Mouse (Mus musculus) CH12.LX (cell line): ENCODE results near the gene Cdk2ap2. TPM values are rescaled to one million over a fixed set of nuclear protein-coding genes. Genes with fewer than 3 reads are reported as not detected.

ENCODE experiments used
- DNase-seq: peaks from one replicate; pipeline ENCODE4 v3.0.0-alpha.2; 2013; ENCODE audit errors: extremely low read depth
- H3K27ac ChIP-seq: 2 replicates; pipeline ENCODE4 v1.5.1; 2012; ENCODE audit warnings: low read depth, mild to moderate bottlenecking, control low read depth, moderate library complexity; ENCODE audit not compliant: insufficient read depth
- H3K27me3 ChIP-seq: replicated peaks from 2 replicates; pipeline ENCODE3; 2012; ENCODE audit warnings: inconsistent platforms
- H3K36me3 ChIP-seq, 2 experiments: replicated peaks in 1 of 2; 2 replicates each; pipeline versions ENCODE3 to v1.6.1; 2012; ENCODE audit warnings: inconsistent platforms in 1 of 2, low read length in 1 of 2, mild to moderate bottlenecking in 1 of 2, mixed read lengths in 1 of 2, moderate library complexity in 1 of 2; ENCODE audit not compliant: control insufficient read depth in 1 of 2, insufficient read depth in 1 of 2
- H3K4me1 ChIP-seq, 2 experiments: 2 replicates each; pipeline ENCODE4 v1.6.1; 2012; ENCODE audit warnings: inconsistent platforms in 1 of 2, moderate library complexity in 1 of 2; ENCODE audit not compliant: insufficient read depth in 2 of 2, control insufficient read depth in 1 of 2
- H3K4me2 ChIP-seq: 2 replicates; pipeline ENCODE4 v1.6.1; 2012; ENCODE audit warnings: low read depth, mild to moderate bottlenecking, control low read depth; ENCODE audit not compliant: poor library complexity, insufficient read depth, severe bottlenecking
- H3K4me3 ChIP-seq, 3 experiments: fragments of 150-350 bp in 1 of 3; sonication (generic) in 1 of 3; replicated peaks in 1 of 3; 2 replicates each; pipeline versions ENCODE3 to v1.5.1; 2011 to 2012; ENCODE audit warnings: low read depth in 2 of 3, low read length in 2 of 3, mild to moderate bottlenecking in 2 of 3, moderate library complexity in 2 of 3, control low read depth in 1 of 3, improper control_type of control experiment in 1 of 3, inconsistent platforms in 1 of 3, mixed read lengths in 1 of 3; ENCODE audit not compliant: poor library complexity in 1 of 3
- H3K79me2 ChIP-seq: replicated peaks from 2 replicates; pipeline ENCODE4 v1.6.1; 2012; ENCODE audit warnings: mild to moderate bottlenecking, moderate library complexity; ENCODE audit not compliant: control insufficient read depth, poor library complexity, insufficient read depth, severe bottlenecking; ENCODE audit errors: extremely low read depth
- H3K9ac ChIP-seq: 2 replicates; pipeline ENCODE4 v1.6.1; 2012; ENCODE audit warnings: low read depth, mild to moderate bottlenecking, control low read depth, moderate library complexity; ENCODE audit not compliant: insufficient read depth
- H3K9me3 ChIP-seq: replicated peaks from 2 replicates; pipeline ENCODE3; 2012; ENCODE audit warnings: low read length, inconsistent platforms, mixed read lengths
- BHLHE40 ChIP-seq: IDR thresholded peaks from 2 replicates; pipeline ENCODE4 v1.6.1; 2011; ENCODE audit warnings: mild to moderate bottlenecking, low read depth, low read length, improper control_type of control experiment
- CHD1 ChIP-seq: IDR thresholded peaks from 2 replicates; pipeline ENCODE4 v1.6.1; 2012; ENCODE audit warnings: low read depth, low read length, improper control_type of control experiment, inconsistent platforms
- CHD2 ChIP-seq: IDR thresholded peaks from 2 replicates; pipeline ENCODE4 v1.6.1; 2011; ENCODE audit warnings: low read length, improper control_type of control experiment
- CTCF ChIP-seq, 2 experiments: IDR thresholded peaks in 1 of 2; conservative IDR thresholded peaks in 1 of 2; 2 replicates each; pipeline ENCODE4 v1.5.1; 2011 to 2012; ENCODE audit warnings: low read depth in 2 of 2, low read length in 2 of 2, improper control_type of control experiment in 1 of 2, inconsistent platforms in 1 of 2, mild to moderate bottlenecking in 1 of 2, moderate library complexity in 1 of 2
- E2F4 ChIP-seq: IDR thresholded peaks from 2 replicates; pipeline ENCODE4 v1.6.1; 2011; ENCODE audit warnings: low read depth, low read length, improper control_type of control experiment; ENCODE audit not compliant: insufficient replicate concordance
- ELF1 ChIP-seq: IDR thresholded peaks from 2 replicates; pipeline ENCODE4 v1.6.1; 2014; ENCODE audit warnings: low read depth, mild to moderate bottlenecking, inconsistent platforms, low read length, improper control_type of control experiment
- EP300 ChIP-seq: IDR thresholded peaks from 2 replicates; pipeline ENCODE4 v1.6.1; 2011; ENCODE audit warnings: low read length, improper control_type of control experiment
- ETS1 ChIP-seq: conservative IDR thresholded peaks from 2 replicates; pipeline ENCODE4 v1.6.1; 2012; ENCODE audit warnings: low read depth, mild to moderate bottlenecking, inconsistent platforms, low read length, improper control_type of control experiment, moderate library complexity
- GABPA ChIP-seq: IDR thresholded peaks from 2 replicates; pipeline ENCODE4 v1.6.1; 2012; ENCODE audit warnings: low read depth, low read length, improper control_type of control experiment, inconsistent platforms; ENCODE audit not compliant: insufficient replicate concordance
- HCFC1 ChIP-seq: IDR thresholded peaks from 2 replicates; pipeline ENCODE4 v1.6.1; 2012; ENCODE audit warnings: low read depth, mild to moderate bottlenecking, inconsistent platforms, low read length, improper control_type of control experiment
- IRF4 ChIP-seq: IDR thresholded peaks from 2 replicates; pipeline ENCODE4 v1.6.1; 2014; ENCODE audit warnings: low read depth, mild to moderate bottlenecking, inconsistent platforms, low read length, improper control_type of control experiment
- JUN ChIP-seq: IDR thresholded peaks from 2 replicates; pipeline ENCODE4 v1.6.1; 2011; ENCODE audit warnings: low read depth, mild to moderate bottlenecking, low read length, improper control_type of control experiment, moderate library complexity; ENCODE audit not compliant: insufficient read depth
- JUND ChIP-seq: conservative IDR thresholded peaks from 2 replicates; pipeline ENCODE4 v1.6.1; 2011; ENCODE audit warnings: low read depth, low read length, improper control_type of control experiment
- KAT2A ChIP-seq: IDR thresholded peaks from 2 replicates; pipeline ENCODE4 v1.6.1; 2012; ENCODE audit warnings: low read length, improper control_type of control experiment, inconsistent platforms; ENCODE audit not compliant: insufficient replicate concordance
- MAFK ChIP-seq: IDR thresholded peaks from 2 replicates; pipeline ENCODE4 v1.6.1; 2011; ENCODE audit warnings: low read length, improper control_type of control experiment; ENCODE audit not compliant: insufficient replicate concordance
- MAX ChIP-seq: IDR thresholded peaks from 2 replicates; pipeline ENCODE4 v1.6.1; 2011; ENCODE audit warnings: low read length, improper control_type of control experiment
- MAZ ChIP-seq: IDR thresholded peaks from 2 replicates; pipeline ENCODE4 v1.6.1; 2012; ENCODE audit warnings: low read depth, mild to moderate bottlenecking, inconsistent platforms, low read length, improper control_type of control experiment, moderate library complexity
- MEF2A ChIP-seq: IDR thresholded peaks from 2 replicates; pipeline ENCODE4 v1.6.1; 2014; ENCODE audit warnings: low read depth, mild to moderate bottlenecking, inconsistent platforms, low read length, improper control_type of control experiment, borderline replicate concordance
- MXI1 ChIP-seq: IDR thresholded peaks from 2 replicates; pipeline ENCODE4 v1.6.1; 2011; ENCODE audit warnings: mild to moderate bottlenecking, low read depth, low read length, improper control_type of control experiment
- MYC ChIP-seq: IDR thresholded peaks from 2 replicates; pipeline ENCODE4 v1.6.1; 2011; ENCODE audit warnings: low read depth, mild to moderate bottlenecking, improper control_type of control experiment, low read length
- NELFE ChIP-seq: IDR thresholded peaks from 2 replicates; pipeline ENCODE4 v1.6.1; 2011; ENCODE audit warnings: low read depth, low read length, improper control_type of control experiment
- NRF1 ChIP-seq: IDR thresholded peaks from 2 replicates; pipeline ENCODE4 v1.6.1; 2014; ENCODE audit warnings: low read depth, mild to moderate bottlenecking, inconsistent platforms, low read length, improper control_type of control experiment, moderate library complexity
- PAX5 ChIP-seq: IDR thresholded peaks from 2 replicates; pipeline ENCODE4 v1.6.1; 2012; ENCODE audit warnings: low read length, inconsistent platforms, mixed read lengths
- POLR2A ChIP-seq: IDR thresholded peaks from 2 replicates; pipeline ENCODE4 v1.6.1; 2011; ENCODE audit warnings: low read depth, mild to moderate bottlenecking, improper control_type of control experiment, low read length
- POLR2AphosphoS2 ChIP-seq: IDR thresholded peaks from 2 replicates; pipeline ENCODE4 v1.6.1; 2011; ENCODE audit warnings: low read depth, low read length, improper control_type of control experiment
- RAD21 ChIP-seq: IDR thresholded peaks from 2 replicates; pipeline ENCODE4 v1.6.1; 2011; ENCODE audit warnings: low read depth, mild to moderate bottlenecking, low read length, improper control_type of control experiment, moderate library complexity
- RCOR1 ChIP-seq: conservative IDR thresholded peaks from 2 replicates; pipeline ENCODE4 v1.6.1; 2012; ENCODE audit warnings: low read depth, mild to moderate bottlenecking, inconsistent platforms, low read length, improper control_type of control experiment
- SIN3A ChIP-seq: IDR thresholded peaks from 2 replicates; pipeline ENCODE4 v1.6.1; 2012; ENCODE audit warnings: low read length, improper control_type of control experiment, inconsistent platforms
- SMC3 ChIP-seq: IDR thresholded peaks from 2 replicates; pipeline ENCODE4 v1.6.1; 2011; ENCODE audit warnings: low read depth, low read length, improper control_type of control experiment
- TBP ChIP-seq: conservative IDR thresholded peaks from 2 replicates; pipeline ENCODE4 v1.6.1; 2011; ENCODE audit warnings: low read depth, low read length, improper control_type of control experiment
- TCF12 ChIP-seq: IDR thresholded peaks from 2 replicates; pipeline ENCODE4 v1.6.1; 2014; ENCODE audit warnings: low read depth, mild to moderate bottlenecking, inconsistent platforms, low read length, improper control_type of control experiment
- UBTF ChIP-seq: IDR thresholded peaks from 2 replicates; pipeline ENCODE4 v1.6.1; 2012; ENCODE audit warnings: low read depth, mild to moderate bottlenecking, inconsistent platforms, low read length, improper control_type of control experiment, moderate library complexity
- USF1 ChIP-seq: IDR thresholded peaks from 2 replicates; pipeline ENCODE4 v1.6.1; 2014; ENCODE audit warnings: low read depth, mild to moderate bottlenecking, inconsistent platforms, low read length, improper control_type of control experiment
- USF2 ChIP-seq: conservative IDR thresholded peaks from 2 replicates; pipeline ENCODE4 v1.6.1; 2011; ENCODE audit warnings: low read depth, low read length, improper control_type of control experiment
- ZC3H11A ChIP-seq: IDR thresholded peaks from 2 replicates; pipeline ENCODE4 v1.6.1; 2012; ENCODE audit warnings: low read depth, mild to moderate bottlenecking, inconsistent platforms, low read length, improper control_type of control experiment
- ZKSCAN1 ChIP-seq: IDR thresholded peaks from 2 replicates; pipeline ENCODE4 v1.6.1; 2012; ENCODE audit warnings: low read depth, inconsistent platforms, low read length, improper control_type of control experiment, borderline replicate concordance
- ZMIZ1 ChIP-seq: IDR thresholded peaks from 2 replicates; pipeline ENCODE4 v1.6.1; 2012; ENCODE audit warnings: low read depth, mild to moderate bottlenecking, inconsistent platforms, low read length, improper control_type of control experiment
- ZNF384 ChIP-seq: IDR thresholded peaks from 2 replicates; pipeline ENCODE4 v1.6.1; 2012; ENCODE audit warnings: low read depth, low read length, improper control_type of control experiment, inconsistent platforms
- dilution Hi-C: fragments of 300-500 bp; cut with MboI; formaldehyde crosslinking; loops from 2 replicates; pipeline ENCODE4 v1.14.3; 2020; ENCODE audit warnings: low sequenced_read_pairs; ENCODE audit not compliant: extremely low pct_unique_long_range_greater_than_20kb, extremely low pct_ligation_motif_present
- in situ Hi-C: fragments of 300-500 bp; cut with MboI; formaldehyde crosslinking; loops from 3 replicates; pipeline ENCODE4 v1.14.3; 2019; ENCODE audit warnings: low sequenced_read_pairs, low pct_ligation_motif_present, low pct_unique_long_range_greater_than_20kb, mixed read lengths
- polyA plus RNA-seq: library from polyadenylated mRNA; unstranded; fragments of >175 nt; gene quantifications from 2 replicates; pipeline ENCODE4 v1.2.1, GENCODE M21; 2012; ENCODE audit warnings: low read depth; ENCODE audit not compliant: insufficient read length
- total RNA-seq, 2 experiments: library from RNA; depleted of rRNA; stranded (reverse); fragments of 300-350 nt in 1 of 2; fragments of >200 nt in 1 of 2; gene quantifications; 2 replicates each; pipeline ENCODE4 v1.2.3; 2012 to 2014

Cdk2ap2 gene
- total and polyA plus RNA-seq, 3 experiments: 63.4 to 69.5 (median 67.1) TPM

DNA sequence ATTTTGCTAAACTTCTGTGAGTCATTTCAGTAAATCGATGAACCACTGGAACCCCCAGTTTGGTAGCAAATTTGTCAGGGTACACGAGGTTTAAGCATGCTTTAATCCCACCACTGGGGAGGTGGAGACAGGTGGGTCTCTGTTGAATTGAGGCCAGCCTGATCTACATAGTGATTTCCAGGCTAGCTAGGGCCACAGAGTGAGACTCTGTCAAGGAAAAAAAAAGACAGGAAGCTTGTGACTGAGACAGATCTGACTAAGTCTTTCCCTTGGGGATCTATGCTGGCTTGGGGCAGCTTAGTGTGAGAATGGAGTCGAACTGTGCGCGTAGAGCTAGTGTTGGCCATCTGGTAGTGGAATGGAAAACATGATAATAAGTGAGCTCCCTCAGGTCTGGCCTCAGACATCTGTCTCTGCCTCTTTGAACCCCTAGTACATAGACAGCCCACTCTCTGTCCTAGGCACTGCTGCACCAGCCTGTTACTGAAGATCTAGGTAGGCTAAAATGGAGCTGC lies 44.4 kb upstream of the Cdk2ap2 start:
- no peak overlapping the region for H3K4me3 ChIP-seq
- H3K4me2 ChIP-seq: peak overlapping the region; percentile 45; the same call in 1 of the 2 replicates
- H3K4me1 ChIP-seq: peaks cover 9 to 39% of the 10 kb centered on the region in 2 experiments; a peak in 3 of 4 replicates
- DNase-seq: peak; percentile 86
- no peaks in the 10 kb centered on the region for H3K36me3 ChIP-seq
- peak overlapping the region; percentile 77 for H3K27ac ChIP-seq
- 0 out of 2 replicates have a peak, but pooled peaks have one; percentile 28 for TF ChIP-seq ELF1
- TF ChIP-seq ETS1: peak; percentile 76
- peak; percentile 84 for TF ChIP-seq JUN
- TF ChIP-seq NELFE: no peak
- peak; percentile 81 for TF ChIP-seq CHD2
- TF ChIP-seq MAZ: 0 out of 2 replicates have a peak, but pooled peaks have one; percentile 57
- no peak for TF ChIP-seq NRF1
- TF ChIP-seq ZNF384: peak; percentile 94
- TF ChIP-seq USF1: no peak
- TF ChIP-seq RAD21: no peak; the same call in none of the 2 replicates
- TF ChIP-seq SIN3A: peak; percentile 72; the same call in 1 of the 2 replicates
- peak; percentile 92 for TF ChIP-seq JUND
- no peak for TF ChIP-seq ZC3H11A
- TF ChIP-seq CTCF (conservative IDR thresholded peaks at IDR 0.05 in 1 of 2, IDR thresholded peaks at IDR 0.05 in 1 of 2; ENCODE audit: low read depth in 2 of 2, low read length in 2 of 2): no peak
- TF ChIP-seq E2F4: no peak
- peak; percentile 68 for TF ChIP-seq BHLHE40
- no peak for TF ChIP-seq ZKSCAN1
- TF ChIP-seq MAX: peak; percentile 58; the same call in 1 of the 2 replicates
- TF ChIP-seq MYC: peak; percentile 49; the same call in 1 of the 2 replicates
- no peak for TF ChIP-seq PAX5
- no peak for TF ChIP-seq UBTF
- TF ChIP-seq MEF2A: 0 out of 2 replicates have a peak, but pooled peaks have one; percentile 68
- TF ChIP-seq SMC3: peak; percentile 34; the same call in 1 of the 2 replicates
- no peak for TF ChIP-seq POLR2A
- no peak for TF ChIP-seq KAT2A
- peak; percentile 87 for TF ChIP-seq TCF12
- no peak for TF ChIP-seq HCFC1
- no peak for TF ChIP-seq TBP
- no peak for TF ChIP-seq USF2
- peak; percentile 96 for TF ChIP-seq EP300
- TF ChIP-seq MAFK: no peak
- TF ChIP-seq RCOR1: peak; percentile 90
- TF ChIP-seq IRF4: peak; percentile 93
- TF ChIP-seq GABPA: no peak
- no peak for TF ChIP-seq ZMIZ1
- TF ChIP-seq CHD1: no peak
- no peak for TF ChIP-seq POLR2AphosphoS2
- 0 out of 2 replicates have a peak, but pooled peaks have one; percentile 36 for TF ChIP-seq MXI1
- TF ChIP-seq, all 38 proteins: peak for 18
- Histone ChIP-seq H3K9ac (no peak overlapping the region; the same call in 1 of the 2 replicates), H3K27me3 (no peaks in the 10 kb centered on the region), H3K79me2 (no peaks in the 10 kb centered on the region), H3K9me3 (peaks cover 2% of the 10 kb centered on the region)
- dilution Hi-C loops (no loop called here), in situ Hi-C loops (loop anchor here (5.0 kb wide), 2 partner anchors 35 kb away; no protein-coding TSS in a partner anchor)
